Mouse (Mus musculus): ENCODE measurements around the gene Mpdz. TPM values are rescaled to one million over a fixed set of nuclear protein-coding genes. Genes with fewer than 3 reads are reported as not detected.

Mpdz gene
- total RNA-seq, 4 experiments from 2014 or later, result 63.1 to 69.2 (median 68.9) TPM

GRCm38 (mm10) chr4:81283081-81283480 lies 159.5 kb downstream of the Mpdz start:
- DNase-seq (ENCODE audit: low spot score in 2 of 2), result no peak

- DNase-seq (ENCODE audit: low spot score in 2 of 2), result no peak
Observed at GRCm38 (mm10) chr4:81280098-81280497, 162.5 kb downstream of the Mpdz start.

GRCm38 (mm10) chr4:81279451-81279850 lies 163.2 kb downstream of the Mpdz start:
- DNase-seq (ENCODE audit: low spot score in 2 of 2), result no peak

GRCm38 (mm10) chr4:81275957-81276715 lies 166.5 kb downstream of the Mpdz start:
- no peak for DNase-seq (ENCODE audit: low spot score in 2 of 2)

- no peak for DNase-seq (ENCODE audit: low spot score in 2 of 2)
Observed at GRCm38 (mm10) chr4:81273067-81273466, 169.5 kb downstream of the Mpdz start.

- DNase-seq (ENCODE audit: low spot score in 2 of 2), result no peak
Observed at GRCm38 (mm10) chr4:81252859-81253780, 189.5 kb downstream of the Mpdz start.

- no peak for DNase-seq (ENCODE audit: low spot score in 2 of 2)
Observed at GRCm38 (mm10) chr4:81252334-81252733, 190.3 kb downstream of the Mpdz start.

- DNase-seq (ENCODE audit: low spot score in 2 of 2), result no peak
Observed at GRCm38 (mm10) chr4:81251934-81252333, 190.7 kb downstream of the Mpdz start.

GRCm38 (mm10) chr4:81249245-81249644 lies 193.4 kb downstream of the Mpdz start:
- no peak for DNase-seq (ENCODE audit: low spot score in 2 of 2)

GRCm38 (mm10) chr4:81236227-81236626 lies 206.4 kb downstream of the Mpdz start:
- no peak for DNase-seq (ENCODE audit: low spot score in 2 of 2)
